Mouse (Mus musculus) neural tube, embryonic 12.5 days (tissue): Measurements from ENCODE around the gene Smpx. TPM values are rescaled to one million over a fixed set of nuclear protein-coding genes. Genes with fewer than 3 reads are reported as not detected.

Experiments used
- ATAC-seq: fragments of 200-750 bp; cut with Nextera tagmentation; 2 replicates; pipeline ENCODE4 v1.8.0; 2017; ENCODE audit warnings: low read depth, mild to moderate bottlenecking, moderate TSS enrichment, moderate library complexity; ENCODE audit not compliant: low FRiP score
- H3K27ac ChIP-seq: fragments of 300-500 bp; sonication (generic); 2 replicates; pipeline ENCODE4 v1.5.1; 2016
- H3K27me3 ChIP-seq: fragments of 300-500 bp; sonication (generic); replicated peaks from 2 replicates; pipeline ENCODE4 v1.6.1; 2016; ENCODE audit warnings: mild to moderate bottlenecking
- H3K36me3 ChIP-seq: fragments of 300-500 bp; sonication (generic); 2 replicates; pipeline ENCODE4 v1.6.1; 2016; ENCODE audit warnings: mild to moderate bottlenecking
- H3K4me1 ChIP-seq: fragments of 300-500 bp; sonication (generic); 2 replicates; pipeline ENCODE4 v1.6.1; 2016
- H3K4me2 ChIP-seq: fragments of 300-500 bp; sonication (generic); replicated peaks from 2 replicates; pipeline ENCODE4 v1.6.1; 2016; ENCODE audit warnings: mild to moderate bottlenecking
- H3K4me3 ChIP-seq: fragments of 300-500 bp; sonication (generic); 2 replicates; pipeline ENCODE4 v1.5.1; 2016
- H3K9ac ChIP-seq: fragments of 300-500 bp; sonication (generic); 2 replicates; pipeline ENCODE4 v1.6.1; 2016; ENCODE audit warnings: mild to moderate bottlenecking
- H3K9me3 ChIP-seq: fragments of 300-500 bp; sonication (generic); 2 replicates; pipeline ENCODE4 v1.6.1; 2016; ENCODE audit warnings: mild to moderate bottlenecking
- WGBS: fragments of 180-500 bp; shearing (Covaris S2); methylation state at CpG from one replicate; pipeline ENCODE4 v1.1.7; 2016; 5-methylcytosine and 5-hydroxymethylcytosine counted together
- polyA plus RNA-seq: library from polyadenylated mRNA; unstranded; fragments of >200 nt; fragmentation: Nextera tagmentation; extraction: Ambion mirVana; gene quantifications from 2 replicates; pipeline ENCODE4 v1.2.1, GENCODE M21; 2016

Gene Smpx
- polyA plus RNA-seq, 1 experiment from 2014 or later = 1.2 TPM

DNA sequence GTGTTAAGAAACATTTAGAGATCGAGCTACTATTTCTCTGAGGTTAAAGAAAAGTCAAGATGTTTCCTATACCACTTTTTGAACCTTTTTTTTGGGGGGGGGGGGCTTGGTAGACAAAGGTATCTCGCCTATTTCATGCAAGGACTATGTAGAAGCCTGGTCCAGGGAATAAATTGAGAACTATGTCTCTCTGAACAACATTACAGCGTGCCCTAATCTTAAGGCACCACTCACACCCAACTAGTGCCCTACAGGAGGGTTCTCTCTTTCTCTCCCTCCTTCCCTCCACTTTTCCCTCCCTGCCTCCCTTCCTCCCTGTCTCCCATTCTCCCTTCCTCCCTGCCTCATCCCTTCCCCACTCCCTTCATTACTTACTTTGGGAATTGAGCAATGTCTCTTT lies 33.6 kb downstream of the Smpx start:
- H3K4me2 ChIP-seq = no peak overlapping the region
- no peaks in the 10 kb centered on the region for H3K4me1 ChIP-seq
- H3K9ac ChIP-seq = no peak overlapping the region
- H3K36me3 ChIP-seq = no peaks in the 10 kb centered on the region
- H3K27me3 ChIP-seq = no peaks in the 10 kb centered on the region
- H3K27ac ChIP-seq = no peak overlapping the region
- no peaks in the 10 kb centered on the region for H3K9me3 ChIP-seq
- no peak overlapping the region for H3K4me3 ChIP-seq
- ATAC-seq = 0 out of 2 replicates have a peak, but pooled peaks have one; percentile 59
- WGBS = 40% methylated on average over 3 of the region's 3 CpGs

DNA sequence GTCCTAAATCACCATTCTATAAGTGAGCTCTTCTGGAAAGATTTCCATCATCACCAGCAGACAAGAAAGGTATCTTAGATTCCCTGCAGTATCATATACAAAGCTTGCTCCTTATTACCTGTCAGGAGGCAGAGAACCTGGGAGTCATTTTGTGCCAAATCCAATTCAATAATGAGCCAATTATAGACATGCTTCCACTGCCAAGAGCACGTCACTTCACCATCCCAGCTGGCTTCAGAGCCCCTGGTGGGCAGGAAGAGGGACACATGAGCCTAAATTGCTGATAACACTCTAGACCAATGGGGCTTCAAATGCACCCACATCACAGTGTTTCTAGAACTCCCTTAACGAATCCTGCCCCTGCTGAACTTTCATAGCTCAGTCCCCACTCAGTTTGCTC lies 35.1 kb downstream of the Smpx start:
- Histone ChIP-seq H3K27me3 (no peaks in the 10 kb centered on the region), H3K9me3 (no peaks in the 10 kb centered on the region), H3K4me3 (no peak overlapping the region), H3K9ac (no peak overlapping the region), H3K36me3 (no peaks in the 10 kb centered on the region), H3K4me1 (no peaks in the 10 kb centered on the region), H3K27ac (no peak overlapping the region), H3K4me2 (no peak overlapping the region)
- no peak for ATAC-seq
- WGBS = 50% methylated on average over 2 of the region's 2 CpGs

DNA sequence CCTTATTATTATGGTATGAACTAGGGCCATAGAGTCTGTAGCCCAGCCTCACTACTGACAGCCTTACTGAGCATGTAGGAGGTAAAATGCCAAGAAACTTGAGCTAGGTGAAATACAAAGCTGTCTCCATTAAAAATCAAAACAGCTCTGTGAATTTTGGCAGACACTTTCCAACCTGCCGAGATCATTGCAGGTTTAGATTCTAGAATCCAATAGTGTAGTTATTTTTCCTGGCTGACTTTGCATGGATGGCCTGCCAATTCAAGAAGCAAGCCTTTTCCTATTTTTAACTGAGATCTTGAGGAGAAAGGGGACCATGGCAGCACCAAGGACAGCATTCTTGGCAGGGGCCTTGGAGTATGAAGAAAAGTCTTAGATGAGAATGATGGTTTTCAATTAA lies 35.6 kb downstream of the Smpx start:
- no peak for ATAC-seq
- WGBS = 89% methylated on average over 1 of the region's 1 CpGs
- H3K9me3 ChIP-seq = no peaks in the 10 kb centered on the region
- H3K9ac ChIP-seq = no peak overlapping the region
- no peaks in the 10 kb centered on the region for H3K4me1 ChIP-seq
- no peaks in the 10 kb centered on the region for H3K27me3 ChIP-seq
- no peak overlapping the region for H3K4me2 ChIP-seq
- H3K36me3 ChIP-seq = no peaks in the 10 kb centered on the region
- no peak overlapping the region for H3K27ac ChIP-seq
- H3K4me3 ChIP-seq = no peak overlapping the region

DNA sequence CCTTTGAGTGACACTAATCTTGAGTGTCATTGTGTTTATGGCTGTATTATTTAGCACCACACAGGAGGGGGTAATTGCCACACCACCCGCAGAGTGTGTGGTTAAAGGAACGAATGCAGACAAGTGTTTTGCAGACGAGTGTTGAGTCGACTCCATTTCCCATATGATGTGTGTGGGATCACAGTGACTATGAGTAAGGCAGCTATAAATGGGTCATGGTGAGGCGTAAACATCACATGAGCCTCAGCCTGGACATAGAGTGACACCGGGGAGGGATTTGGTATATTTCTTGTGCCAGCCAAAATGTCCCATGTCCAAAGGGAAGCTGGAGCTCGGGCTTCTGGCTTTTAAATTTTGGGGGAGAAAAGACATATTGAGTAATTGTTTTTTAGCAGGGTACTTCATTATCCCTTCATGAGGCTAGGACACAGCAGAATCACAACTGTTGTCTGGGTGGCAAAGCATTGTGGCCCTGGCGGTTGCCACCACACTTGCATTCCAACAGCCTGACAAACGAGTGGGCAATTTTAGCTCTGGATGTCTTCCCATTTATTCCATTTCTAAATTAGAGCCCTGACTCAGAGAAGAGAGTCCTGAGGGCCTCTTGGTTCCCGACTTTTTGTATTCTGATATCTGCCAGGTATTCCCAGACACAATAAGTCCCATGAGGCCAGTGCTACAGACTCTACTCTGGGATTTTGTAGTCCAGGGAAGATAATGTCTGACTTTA lies 49.3 kb downstream of the Smpx start:
- no peak for ATAC-seq
- 70% methylated on average over 10 of the region's 10 CpGs for WGBS
- Histone ChIP-seq H3K4me3 (no peak overlapping the region), H3K36me3 (no peaks in the 10 kb centered on the region), H3K4me2 (no peak overlapping the region), H3K9ac (no peak overlapping the region), H3K27ac (no peak overlapping the region), H3K4me1 (no peaks in the 10 kb centered on the region), H3K27me3 (no peaks in the 10 kb centered on the region), H3K9me3 (no peaks in the 10 kb centered on the region)

DNA sequence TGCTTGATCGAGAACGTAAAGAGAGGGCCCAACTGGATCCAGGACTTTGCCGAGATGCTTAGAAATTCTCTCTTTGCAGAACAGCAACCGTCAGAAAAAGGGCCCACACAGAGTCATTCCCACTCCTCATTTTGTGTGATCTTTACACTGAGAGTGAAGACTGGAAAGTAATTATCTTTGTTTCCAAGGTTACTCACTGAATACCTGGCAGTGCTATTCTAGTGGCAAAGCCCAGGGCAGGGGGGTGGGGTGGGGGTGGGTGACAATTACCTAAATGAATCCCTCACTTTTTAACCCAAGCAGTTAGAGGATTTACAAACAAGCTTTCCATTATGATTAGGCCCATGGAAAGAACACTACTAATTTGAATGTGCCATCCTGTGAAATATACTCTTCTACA lies 55.8 kb downstream of the Smpx start:
- no peaks in the 10 kb centered on the region for H3K9me3 ChIP-seq
- no peak overlapping the region for H3K27ac ChIP-seq
- no peak overlapping the region for H3K4me3 ChIP-seq
- no peak for ATAC-seq
- WGBS = 57% methylated on average over 4 of the region's 4 CpGs
- no peaks in the 10 kb centered on the region for H3K4me1 ChIP-seq
- H3K9ac ChIP-seq = no peak overlapping the region
- no peaks in the 10 kb centered on the region for H3K27me3 ChIP-seq
- no peaks in the 10 kb centered on the region for H3K36me3 ChIP-seq
- no peak overlapping the region for H3K4me2 ChIP-seq

DNA sequence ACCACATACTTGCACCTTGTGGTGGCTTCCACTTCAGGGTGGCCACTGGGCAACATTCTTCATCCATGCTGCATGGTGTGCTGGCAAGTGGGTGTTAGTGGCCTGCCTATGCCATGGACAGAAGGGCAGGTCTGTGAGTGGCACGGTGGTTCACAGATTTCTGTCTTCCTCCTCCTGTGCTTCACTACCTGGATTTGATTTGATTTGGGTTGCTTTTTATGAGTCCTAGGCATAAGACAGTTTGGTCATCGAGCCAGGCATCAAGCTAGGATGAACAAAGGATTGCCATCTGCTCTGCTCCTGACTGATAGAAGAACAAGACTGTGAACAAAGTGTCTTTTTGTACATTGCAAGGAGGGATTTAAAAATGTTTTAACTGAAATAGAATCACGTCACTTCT lies 63.8 kb downstream of the Smpx start:
- Histone ChIP-seq H3K36me3 (no peaks in the 10 kb centered on the region), H3K9ac (no peak overlapping the region), H3K4me2 (no peak overlapping the region), H3K4me3 (no peak overlapping the region), H3K4me1 (no peaks in the 10 kb centered on the region), H3K27ac (no peak overlapping the region), H3K9me3 (no peaks in the 10 kb centered on the region), H3K27me3 (no peaks in the 10 kb centered on the region)
- 88% methylated on average over 3 of the region's 3 CpGs for WGBS
- no peak for ATAC-seq

DNA sequence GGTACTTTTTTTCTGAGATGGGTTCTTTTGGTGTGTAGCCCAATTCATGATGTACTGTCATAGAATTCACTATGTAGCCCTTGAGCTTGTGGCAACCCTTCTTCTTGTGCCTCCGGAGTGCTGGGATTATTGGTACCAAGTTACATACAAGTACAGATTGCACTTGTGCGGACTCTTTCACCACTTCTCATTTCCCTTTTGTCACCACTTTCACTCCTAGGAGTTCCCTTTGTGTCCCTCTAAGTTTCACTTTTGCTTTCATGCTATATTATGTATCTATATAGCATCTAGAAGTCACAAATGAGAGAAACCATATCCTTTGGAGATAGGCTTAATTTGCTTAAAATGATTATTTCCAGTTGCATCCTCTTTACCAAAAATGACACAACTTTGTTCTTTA lies 103.0 kb downstream of the Smpx start:
- no peaks in the 10 kb centered on the region for H3K27me3 ChIP-seq
- no peaks in the 10 kb centered on the region for H3K36me3 ChIP-seq
- no peaks in the 10 kb centered on the region for H3K9me3 ChIP-seq
- H3K4me1 ChIP-seq = no peaks in the 10 kb centered on the region
- no peak for ATAC-seq
- H3K4me2 ChIP-seq = no peak overlapping the region
- 86% methylated on average over 2 of the region's 2 CpGs for WGBS
- H3K9ac ChIP-seq = no peak overlapping the region
- no peak overlapping the region for H3K4me3 ChIP-seq
- no peak overlapping the region for H3K27ac ChIP-seq

Other genes starting within 250 kb of the Smpx start
- 94.2 and 109 TPM in 2 replicates for gene Sms, start 206.6 kb upstream of the Smpx start, polyA plus RNA-seq
- gene Yy2, start 129.9 kb upstream of the Smpx start, polyA plus RNA-seq = 3.2 and 5.3 TPM in 2 replicates
- 28.5 and 29.5 TPM in 2 replicates for gene Mbtps2, start 100.2 kb upstream of the Smpx start, polyA plus RNA-seq
- gene Klhl34, start 119.5 kb downstream of the Smpx start, polyA plus RNA-seq = 1.2 and 1.8 TPM in 2 replicates